Mouse (Mus musculus): Measurements from ENCODE around the gene Tuba4a.
A peak's percentile ranks its signal among the peaks of the same experiment; 100 is the strongest.

The Tuba4a gene

GRCm38 (mm10) chr1:75210136-75211087 lies 9.3 kb downstream of the Tuba4a start, which contains the start of the genes Glb1l and Stk16:
Gene Glb1l, minus strand, starts transcription at chr1:75210813.
Gene Stk16, plus strand, starts transcription at chr1:75210838.
- DNase-seq (ENCODE audit: low spot score), result peak; percentile 91

DNA sequence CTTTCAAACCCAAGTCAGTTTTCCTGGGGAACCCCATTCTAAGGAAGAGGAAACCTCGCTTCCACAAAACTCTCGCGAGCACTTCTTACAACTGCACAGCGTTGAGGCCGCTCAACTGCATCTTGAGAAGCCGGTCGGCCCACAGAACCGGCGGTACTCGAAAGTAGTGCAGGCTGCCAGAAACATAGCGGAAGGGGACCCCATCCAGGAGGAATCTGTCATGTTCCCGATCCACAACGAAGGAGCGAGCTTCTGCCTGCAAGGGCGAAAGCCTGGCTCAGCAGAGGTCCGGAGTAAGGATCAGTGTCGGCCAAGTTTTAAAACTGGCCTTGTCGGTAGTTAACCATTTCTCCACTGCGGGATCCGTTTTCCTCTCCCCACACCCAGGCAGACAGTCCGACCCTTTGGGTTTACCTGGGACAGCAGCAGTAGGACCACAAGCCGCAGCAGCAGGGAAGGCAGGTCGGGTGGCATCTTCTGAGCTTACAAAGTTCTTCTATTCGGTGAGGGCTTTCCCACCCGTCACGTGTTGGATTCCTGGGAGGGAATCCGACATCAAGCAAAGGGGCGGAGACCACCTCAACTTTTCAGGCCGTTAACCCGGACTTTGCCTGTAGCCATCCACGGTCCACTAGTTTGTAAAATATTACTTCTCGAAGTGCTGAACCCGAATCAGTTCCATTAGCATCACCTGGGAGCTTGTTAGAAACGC lies 10.5 kb downstream of the Tuba4a start:
- DNase-seq (ENCODE audit: low spot score), result no peak

GRCm38 (mm10) chr1:75201236-75201635 lies 18.4 kb downstream of the Tuba4a start:
- DNase-seq (ENCODE audit: low spot score), result no peak

GRCm38 (mm10) chr1:75192452-75192851 lies 27.2 kb downstream of the Tuba4a start:
- peak; percentile 46 for DNase-seq (ENCODE audit: low spot score)

GRCm38 (mm10) chr1:75191622-75192402 lies 27.9 kb downstream of the Tuba4a start, which contains the start of the genes Ankzf1 and Atg9a:
Gene Ankzf1, plus strand, starts transcription at chr1:75192151.
Gene Atg9a, minus strand, starts transcription at chr1:75192196.
- DNase-seq (ENCODE audit: low spot score), result peak; percentile 97

GRCm38 (mm10) chr1:75191258-75191621 lies 28.4 kb downstream of the Tuba4a start:
- no peak for DNase-seq (ENCODE audit: low spot score)

DNA sequence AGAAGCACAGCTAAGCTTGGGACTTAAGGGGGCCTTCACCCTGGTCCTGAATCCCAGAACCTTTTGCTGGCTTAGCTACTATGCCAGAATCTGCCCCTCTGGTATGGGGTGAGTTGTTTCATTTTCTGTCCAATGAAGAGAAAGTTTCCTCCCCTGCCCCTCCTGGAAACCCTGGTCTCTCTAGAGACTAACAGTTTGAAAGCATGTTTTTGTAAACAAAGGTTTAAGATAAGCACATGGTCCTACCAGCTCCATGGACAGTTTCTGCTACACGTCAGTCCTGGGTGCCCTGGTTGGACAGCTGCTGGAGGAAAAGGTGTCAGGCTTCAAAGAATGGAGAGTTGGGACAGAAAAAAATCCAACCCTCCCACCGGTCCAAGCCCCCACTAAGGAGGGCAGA lies 29.1 kb downstream of the Tuba4a start:
- no peak for DNase-seq (ENCODE audit: low spot score)

- no peak for DNase-seq (ENCODE audit: low spot score)
Observed at GRCm38 (mm10) chr1:75187914-75188483, 31.7 kb downstream of the Tuba4a start.

DNA sequence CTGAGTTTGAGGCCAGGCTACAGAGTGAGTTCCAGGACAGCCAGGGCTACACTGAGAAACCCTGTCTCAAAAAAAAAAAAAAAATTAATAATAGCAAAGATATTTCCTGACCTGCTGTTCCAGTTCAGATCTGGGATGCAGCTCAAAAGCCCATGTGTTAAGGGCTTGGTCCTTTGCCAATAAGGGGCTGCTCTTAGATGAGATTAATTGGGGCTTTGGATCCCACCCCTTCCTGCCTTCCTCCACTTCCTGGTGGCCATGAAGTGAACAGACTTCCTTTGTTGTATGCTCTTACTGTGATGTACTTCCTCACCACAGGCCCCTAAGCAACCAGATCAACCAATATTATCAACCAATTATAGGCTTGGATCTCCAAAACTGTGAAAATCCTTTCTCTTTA lies 32.5 kb downstream of the Tuba4a start:
- no peak for DNase-seq (ENCODE audit: low spot score)

GRCm38 (mm10) chr1:75185495-75185894 lies 34.2 kb downstream of the Tuba4a start:
- DNase-seq (ENCODE audit: low spot score), result no peak

DNA sequence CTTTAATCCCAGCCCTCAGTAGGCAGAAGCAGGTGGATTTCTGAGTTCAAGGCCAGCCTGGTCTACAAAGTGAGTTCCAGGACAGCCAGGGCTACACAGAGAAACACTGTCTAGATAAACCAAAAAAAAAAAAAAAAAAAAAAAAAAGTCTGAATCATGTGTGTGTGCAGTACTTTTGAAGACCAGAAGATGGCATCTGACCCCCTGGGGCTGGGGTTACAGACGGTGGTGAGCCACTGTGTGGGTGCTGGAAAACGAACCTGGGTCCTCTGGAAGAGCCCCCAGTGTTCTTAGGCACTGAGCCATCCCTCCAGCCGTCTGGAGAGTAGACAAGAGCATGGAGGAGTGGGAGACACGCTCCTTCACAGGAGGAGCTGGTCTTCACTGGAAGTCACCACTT lies 37.5 kb downstream of the Tuba4a start:
- no peak for DNase-seq (ENCODE audit: low spot score)

- DNase-seq (ENCODE audit: low spot score), result no peak
Observed at GRCm38 (mm10) chr1:75181377-75181870, 38.2 kb downstream of the Tuba4a start.

- DNase-seq (ENCODE audit: low spot score), result no peak
Observed at GRCm38 (mm10) chr1:75180741-75181140, 38.9 kb downstream of the Tuba4a start.

- peak; percentile 90 for DNase-seq (ENCODE audit: low spot score)
Observed at GRCm38 (mm10) chr1:75180105-75180590, 39.5 kb downstream of the Tuba4a start, which contains the start of gene Abcb6. Gene Abcb6, minus strand, starts transcription at chr1:75180392.

DNA sequence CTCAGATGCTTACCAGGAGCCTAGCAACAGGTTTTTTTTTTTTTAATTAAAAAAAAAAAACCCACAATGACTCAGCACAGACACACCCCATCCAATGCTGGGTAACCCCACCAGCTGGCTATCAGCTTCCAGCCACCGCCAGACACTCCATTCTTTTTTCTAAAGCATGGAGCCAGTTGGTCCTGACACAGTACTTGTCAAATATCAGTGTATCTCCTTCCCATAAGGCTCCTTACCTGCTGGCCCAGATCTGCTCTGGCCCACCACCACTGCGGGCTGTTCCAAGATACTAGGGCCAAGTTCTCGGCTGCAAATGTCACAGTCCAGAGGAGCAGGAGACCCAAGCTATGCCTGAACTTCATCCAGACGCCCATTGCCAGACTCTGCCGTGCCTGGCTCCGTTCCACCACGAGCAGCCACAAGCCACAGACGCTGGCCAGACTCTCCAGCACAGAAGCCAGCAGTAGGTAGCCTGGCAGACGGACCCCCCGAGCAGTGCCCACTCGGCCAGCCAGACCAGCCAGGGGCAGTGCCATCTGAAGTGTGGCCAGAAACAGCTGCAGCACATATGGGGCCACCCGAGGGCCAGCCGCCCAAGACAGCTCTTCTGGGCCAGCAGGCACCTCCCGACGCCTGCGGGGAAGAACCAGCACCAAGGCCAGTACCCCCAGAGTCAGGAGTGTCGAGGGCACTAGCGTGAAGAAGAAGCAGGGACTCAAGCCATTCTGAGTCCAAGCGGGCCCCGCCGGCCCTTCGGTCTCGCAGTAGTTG lies 40.1 kb downstream of the Tuba4a start:
- peak; percentile 83 for DNase-seq (ENCODE audit: low spot score)

DNA sequence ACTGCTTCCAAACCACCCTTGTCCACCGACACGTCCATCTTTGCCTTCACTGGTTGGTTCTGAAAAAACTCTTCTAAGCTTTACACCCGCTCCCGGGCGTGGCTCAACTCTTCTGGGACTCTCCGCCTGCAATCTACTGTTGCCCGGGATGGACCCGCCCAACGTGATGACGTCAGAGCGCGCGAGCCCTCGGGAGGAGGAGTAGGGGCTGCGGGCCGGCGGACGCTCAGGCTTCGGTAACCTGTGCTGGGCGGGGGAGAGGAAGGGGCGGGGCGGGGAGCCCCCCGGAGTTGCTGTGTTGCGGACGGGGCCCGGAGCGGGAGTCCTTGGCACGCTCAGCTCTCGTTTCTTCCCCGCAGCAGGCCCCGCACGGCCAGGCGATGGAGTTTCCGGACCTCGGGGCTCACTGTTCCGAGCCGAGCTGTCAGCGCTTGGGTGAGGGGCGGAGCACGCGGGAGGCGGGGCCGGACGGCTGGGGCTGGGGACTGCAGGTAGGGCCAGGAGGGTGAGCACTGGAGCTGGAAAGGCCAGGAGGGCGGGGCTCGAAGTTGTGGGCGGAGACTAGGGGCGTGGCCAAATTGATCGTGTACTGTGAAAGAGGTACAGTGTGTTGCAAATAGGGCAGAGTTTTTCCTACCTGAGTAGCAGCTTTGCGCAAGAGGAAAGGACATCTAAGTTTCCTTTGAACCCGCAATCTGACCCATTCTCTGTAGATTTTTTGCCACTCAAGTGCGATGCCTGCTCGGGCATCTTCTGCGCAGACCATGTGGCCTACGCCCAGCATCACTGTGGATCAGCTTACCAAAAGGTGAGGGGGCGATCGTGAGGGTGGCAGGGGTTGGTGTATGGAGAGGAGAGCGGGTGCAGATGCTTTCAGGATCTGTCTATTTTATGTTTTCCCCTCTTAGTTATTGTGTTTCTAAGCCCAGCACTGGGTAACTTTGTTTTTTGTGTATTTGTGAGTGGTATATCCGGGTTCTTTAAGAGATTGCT lies 50.9 kb downstream of the Tuba4a start, which contains the start of gene Zfand2b:
Gene Zfand2b, plus strand, starts transcription at position 175 of the 993 bp plus-strand sequence.
- DNase-seq (ENCODE audit: low spot score), result peak; percentile 96

DNA sequence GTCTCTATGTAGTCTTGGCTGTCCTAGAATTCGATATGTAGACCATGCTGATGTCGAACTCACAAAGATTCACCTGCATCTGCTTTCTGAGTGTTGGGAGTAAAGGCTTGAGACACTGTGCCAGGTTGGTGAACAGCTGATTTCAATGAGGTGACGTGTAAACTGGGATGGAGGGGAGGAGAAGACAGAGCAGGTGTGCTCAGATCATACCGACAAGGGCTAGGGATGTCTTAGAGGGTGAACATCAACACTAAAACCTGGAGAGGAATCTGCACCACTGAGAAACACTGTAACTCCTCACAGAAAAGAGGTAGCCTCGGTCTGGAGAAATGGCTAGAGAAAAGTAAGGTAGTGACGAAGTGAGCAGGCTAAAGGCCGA lies 51.6 kb downstream of the Tuba4a start:
- no peak for DNase-seq (ENCODE audit: low spot score)
